Mouse (Mus musculus): ENCODE results near the gene Trip6.
"Not testable (repeated sequence)": the region's sequence is repeated elsewhere in the genome, so short reads cannot be mapped to it uniquely, and the experiment has no call there.

The Trip6 gene

GRCm38 (mm10) chr5:137303609-137304008 is 10.6 kb downstream of the Trip6 start:
- DNase-seq (ENCODE audit: low read depth in 2 of 2, low spot score in 2 of 2) = no peak

GRCm38 (mm10) chr5:137301253-137301652 is 13.0 kb downstream of the Trip6 start:
- no peak for DNase-seq (ENCODE audit: low read depth in 2 of 2, low spot score in 2 of 2)

GRCm38 (mm10) chr5:137299240-137299639 is 15.0 kb downstream of the Trip6 start:
- no peak for DNase-seq (ENCODE audit: low read depth in 2 of 2, low spot score in 2 of 2)

- no peak for DNase-seq (ENCODE audit: low read depth in 2 of 2, low spot score in 2 of 2)
Observed at GRCm38 (mm10) chr5:137297126-137297525, 17.1 kb downstream of the Trip6 start.

- no peak for DNase-seq (ENCODE audit: low read depth in 2 of 2, low spot score in 2 of 2)
Observed at GRCm38 (mm10) chr5:137295712-137296111, 18.5 kb downstream of the Trip6 start.

GRCm38 (mm10) chr5:137295296-137295695 is 18.9 kb downstream of the Trip6 start:
- DNase-seq (ENCODE audit: low read depth in 2 of 2, low spot score in 2 of 2) = no peak

GRCm38 (mm10) chr5:137294744-137295093 is 19.5 kb downstream of the Trip6 start:
- DNase-seq (ENCODE audit: low read depth in 2 of 2, low spot score in 2 of 2) = no peak

GRCm38 (mm10) chr5:137293839-137294743 is 20.1 kb downstream of the Trip6 start, which contains the start of gene Ufsp1:
TSS of gene Ufsp1 (plus strand) at chr5:137294629.
- DNase-seq (ENCODE audit: low read depth in 2 of 2, low spot score in 2 of 2) = peak; percentile 86 to 92

- peak in 1 of 2 experiments; percentile 47 for DNase-seq (ENCODE audit: low read depth in 2 of 2, low spot score in 2 of 2)
Observed at GRCm38 (mm10) chr5:137293282-137293681, 20.9 kb downstream of the Trip6 start.

- no peak for DNase-seq (ENCODE audit: low read depth in 2 of 2, low spot score in 2 of 2)
Observed at GRCm38 (mm10) chr5:137291381-137291926, 22.8 kb downstream of the Trip6 start.

- DNase-seq (ENCODE audit: low read depth in 2 of 2, low spot score in 2 of 2) = no peak
Observed at GRCm38 (mm10) chr5:137290677-137291076, 23.5 kb downstream of the Trip6 start.

GRCm38 (mm10) chr5:137289591-137290365 is 24.4 kb downstream of the Trip6 start:
- no peak for DNase-seq (ENCODE audit: low read depth in 2 of 2, low spot score in 2 of 2)

- DNase-seq (ENCODE audit: low read depth in 2 of 2, low spot score in 2 of 2) = peak in 1 of 2 experiments; percentile 28
Observed at GRCm38 (mm10) chr5:137288999-137289470, 25.2 kb downstream of the Trip6 start.

GRCm38 (mm10) chr5:137287953-137288743 is 26.1 kb downstream of the Trip6 start:
- no peak for DNase-seq (ENCODE audit: low read depth in 2 of 2, low spot score in 2 of 2)

- DNase-seq (ENCODE audit: low read depth in 2 of 2, low spot score in 2 of 2) = no peak
Observed at GRCm38 (mm10) chr5:137287032-137287952, 26.9 kb downstream of the Trip6 start, which contains the start of gene Ache. TSS of gene Ache (plus strand) at chr5:137287519.

GRCm38 (mm10) chr5:137286655-137287031 is 27.6 kb downstream of the Trip6 start:
- peak; percentile 56 to 70 for DNase-seq (ENCODE audit: low read depth in 2 of 2, low spot score in 2 of 2)

- no peak for DNase-seq (ENCODE audit: low read depth in 2 of 2, low spot score in 2 of 2)
Observed at GRCm38 (mm10) chr5:137285986-137286385, 28.2 kb downstream of the Trip6 start.

- peak; percentile 69 to 73 for DNase-seq (ENCODE audit: low read depth in 2 of 2, low spot score in 2 of 2)
Observed at GRCm38 (mm10) chr5:137285045-137285444, 29.2 kb downstream of the Trip6 start.

- DNase-seq (ENCODE audit: low read depth in 2 of 2, low spot score in 2 of 2) = not testable (repeated sequence)
Observed at GRCm38 (mm10) chr5:137284411-137284810, 29.8 kb downstream of the Trip6 start.

Measured in CD8-positive naive resting alpha-beta T cell, adult 2 months (primary cell).